Mouse (Mus musculus): ENCODE results near the gene Gins1.

DNA sequence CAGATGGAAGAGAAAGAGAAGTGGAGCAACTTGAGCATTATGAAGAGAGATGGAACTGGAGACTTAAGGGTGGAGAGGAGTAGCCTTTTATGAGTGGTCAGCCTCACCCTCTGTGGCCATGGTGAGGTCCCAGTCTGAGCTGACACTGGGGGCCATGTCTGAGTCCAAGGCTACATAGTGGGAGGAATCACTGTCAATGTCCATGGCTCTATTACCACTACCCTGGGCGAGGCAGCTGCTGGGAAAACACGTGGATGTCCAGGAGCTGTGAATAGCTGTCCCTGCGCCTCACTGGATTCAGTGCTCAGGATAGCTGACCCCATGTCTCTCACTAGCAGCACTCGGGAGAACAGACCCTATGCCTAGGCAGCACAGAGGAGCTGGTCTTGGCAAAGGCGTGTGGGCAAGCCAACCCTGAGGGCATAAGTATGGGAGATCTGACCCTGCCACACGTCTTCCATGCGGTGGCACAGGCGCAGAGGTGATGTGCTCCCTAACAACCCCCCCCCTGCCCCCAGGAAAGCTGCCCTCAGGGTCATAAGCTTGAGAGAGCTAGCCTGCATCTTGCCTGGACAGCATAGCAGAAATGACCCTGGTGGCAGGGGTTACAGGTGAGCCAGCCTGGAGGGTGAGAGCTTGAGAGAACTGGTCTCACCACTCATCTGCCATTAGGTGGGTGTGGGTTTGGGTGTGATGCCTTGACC, 21.0 kb upstream of the Gins1 start:
- no peak for TF ChIP-seq CTCF (IDR thresholded peaks at IDR 0.05; ENCODE audit: control insufficient read depth, insufficient read depth, insufficient read length)
- no peak for TF ChIP-seq CEBPB (IDR thresholded peaks at IDR 0.05; ENCODE audit: low read depth)
- no peak for TF ChIP-seq USF1 (IDR thresholded peaks at IDR 0.05; ENCODE audit: low read depth)
